Mouse (Mus musculus) lung, postnatal 10 days (tissue): ENCODE data around the gene Mertk.

ENCODE experiments used
- DNase-seq: peaks from one replicate; pipeline ENCODE4 v3.0.0; 2021

The Mertk gene

DNA sequence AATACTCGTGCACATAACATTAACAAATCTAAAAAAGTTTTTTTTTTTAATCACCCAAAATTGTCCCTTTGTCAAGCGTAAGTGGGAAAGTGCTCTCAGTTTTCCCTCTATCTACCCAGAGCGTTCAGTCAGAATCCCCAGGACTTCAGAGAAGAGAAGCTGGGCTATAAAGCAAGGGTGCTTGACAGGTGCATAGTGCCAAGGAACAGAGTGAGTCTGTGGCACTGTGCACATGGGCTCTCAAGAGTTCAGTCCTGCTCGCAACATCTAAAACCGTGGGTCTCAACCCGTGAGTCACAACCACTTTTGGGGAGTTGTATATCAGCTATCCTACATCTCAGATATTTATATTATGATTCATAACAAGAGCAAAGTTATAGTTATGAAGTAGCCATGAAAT is 71.8 kb downstream of the Mertk start:
- no peak for DNase-seq

DNA sequence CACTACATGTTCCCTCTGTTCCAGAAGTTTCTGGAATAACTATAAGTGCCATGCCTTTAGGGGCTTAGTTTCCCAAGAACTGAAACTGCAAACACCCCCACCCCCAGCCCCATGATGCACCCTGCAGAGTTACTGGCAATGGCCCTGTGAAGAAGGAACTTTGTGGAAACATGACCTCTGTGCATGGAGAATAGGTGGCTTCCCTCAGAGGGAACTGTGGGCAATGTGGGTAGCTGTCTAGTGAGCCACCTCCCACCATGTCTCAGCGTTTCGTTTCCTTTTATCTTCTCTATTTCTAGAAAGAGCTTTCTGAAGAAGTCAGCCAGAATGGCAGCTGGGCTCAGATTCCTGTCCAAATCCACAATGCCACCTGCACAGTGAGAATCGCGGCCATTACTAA is 72.3 kb downstream of the Mertk start:
- DNase-seq = no peak

DNA sequence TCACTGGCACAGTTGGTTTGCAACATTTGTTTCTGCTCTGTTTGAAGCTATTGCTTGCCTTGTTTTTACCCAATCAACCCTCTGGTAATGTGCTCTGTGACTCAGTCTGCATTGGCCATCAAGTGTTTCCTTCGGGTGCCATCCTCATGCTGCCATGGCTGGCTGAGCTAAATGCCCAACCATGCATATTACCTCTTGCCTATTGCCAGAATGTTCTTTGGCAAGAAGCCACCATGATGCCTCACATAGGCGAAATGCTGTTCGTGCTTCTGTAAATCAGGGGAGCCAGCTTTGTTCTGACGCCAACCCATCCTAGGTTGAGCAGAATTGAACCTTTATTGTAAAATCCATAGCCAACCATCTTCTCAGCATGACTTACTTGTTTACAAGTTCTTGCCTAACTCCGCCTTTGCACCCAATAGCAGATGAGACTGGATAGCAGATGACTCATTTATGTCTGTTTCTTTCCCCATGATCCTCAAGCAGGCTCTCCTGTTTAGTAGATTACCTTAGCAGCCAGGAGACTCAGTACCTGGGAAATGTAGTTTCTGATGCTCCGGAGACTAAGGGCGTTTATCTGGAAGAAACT is 73.1 kb downstream of the Mertk start:
- no peak for DNase-seq

GRCm38 (mm10) chr2:128782231-128782630 is 83.5 kb downstream of the Mertk start:
- no peak for DNase-seq

GRCm38 (mm10) chr2:128783660-128784345 is 85.0 kb downstream of the Mertk start:
- no peak for DNase-seq

DNA sequence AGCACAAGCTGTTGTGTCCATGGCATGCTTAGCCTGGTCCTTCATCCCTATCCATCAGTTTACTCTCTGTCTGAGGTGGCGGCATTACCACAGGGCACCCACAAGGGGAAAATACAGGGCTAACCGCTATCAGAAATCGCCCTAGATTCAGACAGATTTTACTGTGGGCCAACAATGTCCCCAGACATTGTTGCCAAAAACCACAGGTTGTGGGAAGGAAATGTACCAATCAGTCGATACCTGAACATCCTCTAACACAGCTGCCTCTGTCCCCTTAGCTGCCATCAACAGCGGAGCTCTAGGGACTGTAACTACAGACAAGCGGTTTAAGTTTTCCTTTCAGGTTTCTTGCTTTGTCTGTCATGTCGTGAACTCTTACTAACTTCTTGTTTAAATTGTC is 86.1 kb downstream of the Mertk start:
- no peak for DNase-seq

DNA sequence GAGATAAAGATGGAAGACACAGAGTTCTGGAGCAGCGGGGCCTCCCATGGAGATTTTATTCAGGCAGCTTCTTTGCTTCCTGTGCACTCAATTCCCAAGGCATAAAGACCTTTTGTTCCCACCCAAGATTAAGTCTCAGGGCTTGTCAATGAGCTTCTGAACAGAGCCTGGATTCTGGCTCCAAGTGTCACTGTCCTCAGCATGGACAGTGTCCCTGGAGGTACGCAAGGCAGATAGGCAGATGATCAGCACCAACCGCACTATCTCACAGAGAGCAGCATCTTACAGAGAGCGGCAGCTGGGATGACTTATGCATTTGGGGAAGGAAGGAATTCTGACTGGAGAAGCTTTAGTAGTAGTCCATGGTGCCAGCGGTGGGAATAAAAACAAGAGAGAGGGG is 87.6 kb downstream of the Mertk start:
- no peak for DNase-seq

GRCm38 (mm10) chr2:128786795-128787194 is 88.0 kb downstream of the Mertk start:
- no peak for DNase-seq

- DNase-seq = no peak
Observed at GRCm38 (mm10) chr2:128787805-128788204, 89.0 kb downstream of the Mertk start.

- no peak for DNase-seq
Observed at GRCm38 (mm10) chr2:128790875-128791614, 92.3 kb downstream of the Mertk start.

DNA sequence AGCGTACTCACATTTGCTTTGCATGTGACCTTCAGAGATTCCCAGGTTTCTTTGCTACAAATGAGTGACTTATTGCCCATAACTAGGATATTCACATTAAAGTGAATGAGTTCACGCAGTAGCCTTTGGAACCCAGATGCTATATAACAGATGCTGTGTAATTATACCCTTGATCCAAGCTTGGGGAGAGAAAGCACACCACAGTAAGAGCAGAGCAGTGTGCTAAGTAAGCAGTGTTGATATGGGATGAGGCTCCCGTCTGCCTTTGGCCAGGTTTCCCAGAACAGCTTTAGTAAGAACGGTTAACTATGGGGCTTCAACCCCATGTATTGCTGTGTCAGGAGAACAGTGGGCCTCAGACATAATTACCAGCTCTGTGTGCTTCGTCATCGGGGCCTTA is 95.2 kb downstream of the Mertk start:
- no peak for DNase-seq

GRCm38 (mm10) chr2:128796463-128796862 is 97.7 kb downstream of the Mertk start:
- no peak for DNase-seq

GRCm38 (mm10) chr2:128803441-128803840 is 104.7 kb downstream of the Mertk start:
- DNase-seq = peak; percentile 6

DNA sequence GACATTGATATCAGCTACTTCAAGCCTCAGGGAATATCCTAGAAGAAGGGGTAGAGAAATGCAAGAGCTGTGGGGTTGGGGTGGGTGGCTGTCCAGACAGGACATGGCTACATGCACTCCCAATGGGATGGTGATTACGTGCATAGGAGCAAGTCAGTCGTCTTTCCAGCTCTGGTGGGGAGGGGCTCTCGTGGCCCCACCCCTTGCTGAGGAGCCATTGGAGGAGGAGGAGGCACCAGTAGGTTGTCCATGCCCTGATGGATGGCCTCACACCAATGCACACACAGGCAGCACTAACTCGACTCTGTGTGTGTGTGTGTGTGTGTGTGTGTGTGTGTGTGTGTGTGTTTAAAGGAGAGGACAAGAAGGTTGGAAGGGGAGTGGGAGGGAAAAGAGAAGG is 106.6 kb downstream of the Mertk start:
- DNase-seq = no peak

GRCm38 (mm10) chr2:128806561-128806960 is 107.8 kb downstream of the Mertk start:
- peak; percentile 29 for DNase-seq

DNA sequence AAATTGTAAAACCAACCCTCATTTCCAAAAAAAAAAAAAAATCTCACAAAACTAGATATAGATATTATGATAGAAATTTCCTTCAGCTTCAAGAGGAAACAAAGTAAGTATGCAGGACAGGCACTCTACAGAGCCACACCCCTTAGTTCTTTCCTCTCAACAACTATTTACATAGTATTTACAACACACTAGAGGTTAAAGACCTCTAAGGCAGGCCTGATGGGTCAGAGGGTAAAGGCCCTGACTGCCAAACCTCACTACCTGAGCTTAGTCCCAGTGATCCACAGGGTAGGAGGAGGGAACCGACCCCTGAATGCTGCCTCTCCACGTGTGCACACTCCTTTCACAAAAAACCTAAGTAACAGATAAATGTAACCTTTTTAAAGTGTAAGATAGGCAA is 114.0 kb downstream of the Mertk start:
- no peak for DNase-seq

DNA sequence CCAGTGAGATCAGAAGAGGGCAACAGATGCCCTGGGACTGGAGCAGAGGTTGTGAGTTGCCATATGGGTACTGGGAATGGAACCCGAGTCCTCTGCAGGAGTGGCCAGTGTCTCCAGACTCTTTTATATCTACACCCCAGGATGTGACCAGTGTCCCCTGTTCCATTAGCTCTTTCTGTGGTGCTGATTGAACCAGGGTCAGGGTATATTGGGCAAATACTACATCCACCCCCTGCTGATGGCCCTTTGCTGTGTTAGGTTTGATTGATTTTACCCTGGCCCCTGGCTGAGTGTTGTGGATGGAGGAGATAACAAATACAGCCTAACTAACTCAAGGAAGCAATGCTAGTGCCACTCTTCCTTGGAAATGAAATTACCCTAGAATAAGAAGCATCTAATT is 117.6 kb downstream of the Mertk start:
- DNase-seq = no peak

- DNase-seq = no peak
Observed at GRCm38 (mm10) chr2:128816916-128817315, 118.2 kb downstream of the Mertk start.

GRCm38 (mm10) chr2:128817387-128817785 is 118.6 kb downstream of the Mertk start:
- peak; percentile 84 for DNase-seq

DNA sequence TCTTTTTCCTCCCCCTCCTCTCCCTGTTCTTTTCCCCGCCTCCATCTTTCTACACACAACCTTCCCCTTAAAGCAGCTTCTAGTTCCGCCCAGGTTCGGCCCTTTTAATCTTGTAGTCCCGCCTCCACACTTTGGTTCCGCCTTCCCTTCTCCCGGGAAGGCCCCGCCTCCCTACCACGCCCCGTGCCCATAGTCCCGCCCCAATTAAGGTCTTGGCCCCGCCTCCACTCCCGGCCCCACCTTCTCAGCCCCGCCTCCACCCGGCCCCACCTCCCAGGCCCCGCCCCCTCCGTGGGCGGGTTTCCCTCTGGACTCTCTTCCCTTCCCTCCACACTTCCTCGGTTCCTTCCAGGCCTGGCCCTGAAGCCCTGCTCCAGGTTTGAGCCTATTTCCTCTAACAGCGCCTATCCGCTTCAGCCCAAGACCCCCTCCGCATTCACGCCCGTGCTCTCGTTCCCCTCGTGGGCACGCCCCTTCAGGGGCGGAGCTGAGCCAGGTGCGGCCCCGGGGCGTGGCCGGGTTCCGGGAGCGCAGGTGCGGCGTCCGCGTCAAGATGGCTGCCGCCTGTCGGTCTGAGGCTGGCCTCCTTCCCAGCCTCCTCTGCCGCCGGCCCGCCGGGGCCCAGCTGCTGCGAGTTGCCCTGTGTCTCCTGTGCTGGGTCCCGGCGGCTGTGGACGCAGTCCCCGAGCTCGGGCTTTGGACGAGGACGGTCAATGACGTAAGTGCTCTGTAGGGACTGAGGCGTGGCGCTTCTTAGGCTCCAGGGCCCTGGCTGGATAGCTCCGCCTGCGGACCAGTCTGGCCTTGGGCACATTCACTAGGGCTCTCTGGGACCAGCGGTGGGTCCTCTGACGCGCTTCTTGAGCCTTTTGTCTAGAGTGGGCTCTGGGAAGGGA is 119.3 kb downstream of the Mertk start, which contains the start of gene Tmem87b:
Gene Tmem87b (plus strand): TSS at position 333 of the 896 bp plus-strand sequence.
- peak; percentile 93 for DNase-seq

DNA sequence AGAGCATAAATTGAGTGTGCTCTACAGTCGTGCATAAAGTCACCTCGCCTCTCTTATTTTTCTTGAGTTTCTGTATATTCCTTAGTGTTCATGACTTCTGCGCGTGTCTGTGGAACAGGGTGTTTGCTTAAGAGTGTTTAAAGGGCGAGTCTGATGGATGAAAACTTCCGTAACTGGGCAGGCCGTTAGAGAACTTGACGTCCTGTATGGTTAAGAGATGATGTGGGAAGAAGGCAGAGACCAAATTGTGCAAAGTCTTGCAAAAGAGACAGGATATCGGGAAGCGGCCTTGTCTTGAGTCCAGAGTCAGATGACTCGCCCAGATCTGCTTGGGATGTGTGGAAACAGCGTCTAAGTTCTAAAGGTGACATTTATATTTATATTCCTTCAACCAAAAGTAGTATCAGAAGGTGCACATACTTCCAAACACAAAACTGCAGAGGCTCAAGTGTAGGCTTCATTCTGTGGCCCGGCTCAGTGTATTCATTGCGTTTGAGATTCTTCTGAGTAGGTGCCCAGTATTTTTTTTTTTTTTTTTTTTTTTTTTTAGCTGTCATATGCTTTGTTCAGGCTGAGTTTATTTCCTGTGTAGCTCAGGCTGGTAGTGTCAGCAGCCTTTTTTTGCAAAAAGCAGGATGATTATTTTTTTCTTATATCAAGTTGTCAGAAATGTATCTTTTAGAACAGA is 120.3 kb downstream of the Mertk start:
- DNase-seq = peak; percentile 31

- no peak for DNase-seq
Observed at GRCm38 (mm10) chr2:128820631-128821030, 121.9 kb downstream of the Mertk start.
